Mouse (Mus musculus) embryonic fibroblast, embryonic 13.5 days (primary cell): Measurements from ENCODE around the gene Pdia6.
A peak's percentile ranks its signal among the peaks of the same experiment; 100 is the strongest.

Source experiments
- CTCF ChIP-seq: IDR thresholded peaks from 2 replicates; pipeline ENCODE4 v1.5.1; 2011; ENCODE audit warnings: mild to moderate bottlenecking, control low read depth, low read length, moderate library complexity, borderline replicate concordance; ENCODE audit not compliant: insufficient read depth
- POLR2A ChIP-seq: IDR thresholded peaks from 2 replicates; pipeline ENCODE4 v1.6.1; 2011; ENCODE audit warnings: low read depth, mild to moderate bottlenecking, control low read depth, low read length, moderate library complexity

DNA sequence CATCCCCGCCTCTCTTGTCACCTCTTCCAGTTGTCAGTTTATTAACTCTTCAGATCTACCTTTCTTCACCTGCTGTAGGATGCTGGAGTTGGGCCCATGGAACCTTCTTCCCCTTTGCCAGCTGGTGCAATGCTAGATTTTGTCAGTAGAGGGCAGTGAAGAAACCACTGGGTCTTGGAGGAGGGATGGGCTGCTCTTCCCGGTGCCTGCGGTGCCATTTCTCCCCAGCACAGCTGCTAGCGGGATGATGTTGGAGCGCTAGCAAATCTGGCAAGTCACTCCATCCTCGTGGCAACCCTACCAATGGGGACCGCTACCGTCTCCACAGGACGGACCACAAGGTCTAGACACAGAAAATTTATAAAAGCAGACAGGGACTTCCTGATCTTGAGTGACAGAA is 13.3 kb upstream of the Pdia6 start:
- TF ChIP-seq CTCF (peak; percentile 26; the same call in 1 of the 2 replicates), POLR2A (no peak)
